Mouse (Mus musculus) bone marrow macrophage, adult 2 months (primary cell): ENCODE measurements at regions not wholly inside any gene's neighbourhood (a gene's known extent, or its start where the extent isn't known, plus 50 kb on each side); places are given as distances from the start of the nearest gene placed in this dataset.

Experiments used
- H3K27ac ChIP-seq: 2 replicates; pipeline ENCODE4 v1.5.1; 2012; ENCODE audit warnings: low read depth, low read length; ENCODE audit not compliant: insufficient read depth
- H3K4me1 ChIP-seq: 2 replicates; pipeline ENCODE4 v1.6.1; 2012; ENCODE audit warnings: low read length; ENCODE audit not compliant: control insufficient read depth, insufficient read depth
- H3K4me3 ChIP-seq: 2 replicates; pipeline ENCODE4 v1.5.1; 2012; ENCODE audit warnings: mild to moderate bottlenecking, low read length, moderate library complexity; ENCODE audit not compliant: insufficient read depth
- CTCF ChIP-seq: IDR thresholded peaks from 2 replicates; pipeline ENCODE4 v1.5.1; 2012; ENCODE audit warnings: low read depth, mild to moderate bottlenecking, low read length, moderate library complexity
- POLR2A ChIP-seq: IDR thresholded peaks from 2 replicates; pipeline ENCODE4 v1.6.1; 2012; ENCODE audit warnings: mild to moderate bottlenecking, low read depth, low read length, borderline replicate concordance

DNA sequence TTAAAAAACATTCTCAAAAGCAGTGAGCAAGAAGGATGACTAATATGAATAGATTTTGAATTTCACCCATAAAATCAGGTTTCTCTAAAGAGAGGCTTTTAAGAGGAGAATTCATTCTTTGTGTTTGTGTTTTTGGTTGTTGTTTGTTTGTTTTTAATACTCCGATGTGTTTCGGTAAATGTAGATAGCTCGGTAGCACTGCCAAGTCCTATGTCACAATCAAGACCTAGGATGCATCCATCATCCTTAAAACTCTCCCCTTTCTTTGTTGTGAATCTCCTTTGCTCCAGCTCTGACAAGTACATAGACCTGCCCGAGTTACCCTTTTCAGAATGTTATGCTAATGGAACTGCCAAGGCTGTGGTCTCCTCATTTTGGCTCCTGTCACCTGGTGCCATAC, 1126.2 kb upstream of the A1bg start:
- Histone ChIP-seq H3K4me1 (peaks cover 38% of the 10 kb centered on the region), H3K4me3 (no peak overlapping the region), H3K27ac (no peak overlapping the region)
- TF ChIP-seq POLR2A: no peak
- TF ChIP-seq CTCF: no peak

DNA sequence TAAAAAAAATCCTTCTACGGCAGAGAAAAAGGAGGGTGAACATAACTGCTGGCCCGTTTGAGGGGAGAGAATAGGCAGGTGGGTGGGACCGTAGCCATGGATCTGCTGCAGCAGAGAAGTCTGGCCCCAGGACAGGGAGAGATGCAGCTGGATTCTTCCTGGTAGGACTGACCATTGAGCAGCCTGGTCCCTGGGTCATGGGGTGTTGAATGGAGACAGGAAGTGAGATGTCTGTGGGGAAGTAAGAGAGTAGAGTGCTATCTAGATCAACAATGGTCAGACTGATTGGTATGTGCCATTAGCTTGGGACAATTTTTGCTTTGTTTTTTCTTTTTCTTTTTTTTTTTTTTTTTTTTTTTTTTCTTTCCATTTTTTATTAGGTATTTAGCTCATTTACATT, 1123.5 kb upstream of the A1bg start:
- Histone ChIP-seq H3K27ac (peak overlapping the region; percentile 5; the same call in 1 of the 2 replicates), H3K4me3 (no peak overlapping the region), H3K4me1 (peaks cover 49% of the 10 kb centered on the region)
- TF ChIP-seq POLR2A (no peak), CTCF (no peak)

DNA sequence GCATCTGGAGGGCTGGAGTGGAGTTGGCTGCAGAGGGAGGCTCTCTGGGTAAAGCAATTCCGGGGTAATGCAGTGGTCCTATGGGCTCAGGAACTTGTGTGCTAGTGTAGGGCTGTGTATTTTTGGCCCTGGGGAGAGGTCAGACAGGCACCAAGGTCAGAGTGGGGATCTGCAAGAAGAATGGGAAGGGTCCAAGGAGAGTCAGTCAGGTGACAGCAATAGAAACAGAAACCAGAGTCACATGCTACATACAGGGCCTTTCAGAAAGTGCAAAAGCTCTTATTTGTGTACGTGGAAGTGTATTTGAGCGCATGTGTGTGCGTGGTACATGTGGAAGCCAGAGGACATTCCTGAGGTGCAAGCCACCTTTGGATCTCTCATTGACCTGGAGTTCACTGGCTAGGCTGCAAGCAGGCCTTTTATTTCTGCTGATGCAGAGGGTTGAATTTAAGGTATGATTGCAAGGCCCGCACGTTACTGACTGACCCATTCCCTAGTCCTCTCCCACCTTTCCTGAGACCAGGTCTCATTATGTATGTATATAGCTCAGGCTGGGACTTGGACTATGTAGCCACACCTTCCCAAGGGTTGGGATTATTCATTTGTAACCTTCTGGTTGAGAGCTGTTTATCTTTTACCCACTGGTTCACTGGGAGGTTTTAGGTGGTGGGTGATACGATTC, 1122.0 kb upstream of the A1bg start:
- Histone ChIP-seq H3K27ac (peak overlapping the region; percentile 54), H3K4me3 (peak overlapping the region; percentile 5; the same call in 1 of the 2 replicates), H3K4me1 (peaks cover 56% of the 10 kb centered on the region)
- no peak for TF ChIP-seq CTCF
- no peak for TF ChIP-seq POLR2A

DNA sequence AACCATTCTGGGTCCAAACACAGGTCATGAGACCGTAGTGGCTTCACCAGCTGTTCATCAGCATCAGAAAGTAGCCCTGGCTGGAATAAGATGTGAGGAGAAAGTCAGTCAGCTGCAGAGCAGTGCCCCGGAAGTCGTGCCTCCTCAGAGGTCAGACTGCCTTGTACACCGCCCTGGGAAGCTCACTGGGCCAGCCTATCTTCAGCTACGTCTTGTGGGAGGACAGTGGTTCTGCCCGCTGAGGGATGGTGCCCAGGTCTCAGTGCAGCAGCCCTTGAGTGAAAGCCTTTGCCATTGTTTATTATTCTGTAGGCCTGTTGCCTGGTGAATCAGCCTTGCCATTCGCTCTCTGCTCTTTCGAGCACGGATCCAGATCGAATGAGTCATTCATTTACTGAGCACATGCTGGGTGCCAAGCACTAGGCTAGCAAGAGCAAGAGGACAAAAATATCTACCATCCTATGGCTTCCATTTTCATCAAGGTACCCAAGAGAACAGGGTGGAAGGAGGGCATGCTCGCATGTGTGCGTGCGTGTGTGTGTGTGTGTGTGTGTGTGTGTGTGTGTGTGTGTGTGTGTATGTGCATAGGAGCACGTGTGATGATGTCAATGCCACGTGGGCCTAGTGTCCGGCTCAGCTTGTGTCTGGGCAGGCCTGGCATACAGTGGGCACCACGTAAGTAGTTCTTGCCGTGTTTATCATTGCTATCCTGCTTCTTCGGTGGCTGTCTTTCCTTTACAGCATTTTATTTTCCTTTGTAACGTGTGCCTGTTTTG, 1121.0 kb upstream of the A1bg start:
- H3K4me1 ChIP-seq: peaks cover 56% of the 10 kb centered on the region
- H3K27ac ChIP-seq: peak overlapping the region; percentile 54
- H3K4me3 ChIP-seq: peak overlapping the region; percentile 12
- TF ChIP-seq CTCF: no peak
- no peak for TF ChIP-seq POLR2A

DNA sequence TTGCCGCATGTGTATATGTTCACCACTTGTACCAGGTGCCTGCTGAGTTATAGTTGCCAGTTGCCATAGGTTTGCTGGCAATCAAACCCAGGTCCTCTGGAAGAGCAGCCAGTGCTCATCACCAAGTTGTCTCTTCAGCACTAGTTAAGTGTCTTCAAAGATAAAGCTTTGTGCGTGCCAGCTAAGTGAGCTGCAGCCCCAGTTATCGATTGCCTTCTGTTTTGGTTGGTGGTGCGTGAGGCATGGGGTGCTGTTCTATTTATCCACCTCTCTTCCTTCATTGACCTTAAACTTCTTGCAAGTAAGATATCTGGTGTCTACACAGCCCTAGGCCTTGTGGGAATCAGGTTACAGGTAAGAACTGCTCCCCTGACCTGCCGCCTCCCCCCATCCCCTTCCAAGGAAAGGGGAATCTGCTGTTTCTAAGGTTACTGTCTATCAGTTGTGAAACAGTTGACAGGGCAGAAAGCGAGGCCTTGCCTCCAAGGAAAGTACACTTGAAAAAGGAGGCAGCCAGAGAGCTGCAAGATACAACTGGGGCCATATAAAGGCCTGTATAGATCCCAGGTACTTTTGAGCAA, 1120.2 kb upstream of the A1bg start:
- peak overlapping the region; percentile 54 for H3K27ac ChIP-seq
- TF ChIP-seq POLR2A: no peak
- TF ChIP-seq CTCF: no peak

More for the DNA sequence above, 1120.2 kb upstream of the A1bg start:
- Histone ChIP-seq H3K4me1 (peaks cover 54% of the 10 kb centered on the region), H3K4me3 (no peak overlapping the region)
